Mouse (Mus musculus) liver, adult 2 months (tissue): Measurements from ENCODE around the gene Nxn.

ENCODE experiments used
- CTCF ChIP-seq: fragments of 200-500 bp; IDR thresholded peaks from 2 replicates; pipeline ENCODE4 v1.5.1; 2011; ENCODE audit warnings: low read depth, low read length, control low read depth
- POLR2A ChIP-seq: fragments of 200-500 bp; IDR thresholded peaks from 2 replicates; pipeline ENCODE4 v1.6.1; 2011; ENCODE audit warnings: low read length, control low read depth; ENCODE audit not compliant: insufficient read depth; ENCODE audit errors: extremely low read depth

DNA sequence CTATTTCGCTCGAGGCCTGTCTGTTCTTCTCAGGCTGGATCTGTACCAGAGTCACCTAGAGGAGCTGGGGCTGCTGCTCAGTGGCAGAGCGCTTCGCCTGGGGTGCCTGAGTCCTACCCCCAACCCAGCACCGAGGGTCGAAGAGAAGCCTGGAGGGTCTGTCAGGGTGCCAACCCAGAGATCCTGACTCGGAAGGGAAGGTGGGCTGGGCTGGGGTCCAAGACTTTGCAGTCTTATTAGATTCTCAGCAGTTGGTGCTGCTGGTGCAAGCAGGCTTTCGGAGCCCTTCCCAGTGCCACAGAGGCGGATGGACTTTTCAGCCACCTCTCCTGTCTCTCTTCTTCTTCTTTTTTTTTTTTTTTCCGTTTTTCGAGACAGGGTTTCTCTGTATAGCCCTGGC is 42.8 kb downstream of the Nxn start:
- TF ChIP-seq CTCF, result no peak
- TF ChIP-seq POLR2A, result no peak
